Mouse (Mus musculus) left cerebral cortex, adult 11 months (tissue): ENCODE results near the gene Sdk1.

Experiments
- DNase-seq: peaks from one replicate; pipeline ENCODE4 v3.0.0; 2022; ENCODE audit warnings: low spot score

The Sdk1 gene

DNA sequence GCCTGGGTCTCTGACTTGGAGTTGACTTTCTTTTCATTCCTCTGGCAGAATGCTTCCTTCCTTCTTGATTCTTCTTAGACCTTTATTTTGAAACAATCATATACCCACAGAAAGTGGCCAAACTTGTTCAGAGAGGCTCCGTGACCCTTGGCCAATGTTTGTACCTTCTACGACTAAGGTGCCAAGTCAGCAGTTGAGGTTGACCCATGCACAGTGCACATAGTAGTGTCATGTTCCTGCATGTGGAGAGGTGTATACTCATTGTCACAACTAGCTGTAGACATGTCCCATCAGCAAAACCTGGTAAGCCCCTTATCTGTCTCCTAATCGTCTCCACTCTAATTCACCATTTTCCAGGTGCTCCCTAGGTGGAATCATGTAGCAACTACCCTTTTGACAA, 530.2 kb downstream of the Sdk1 start:
- no peak for DNase-seq

DNA sequence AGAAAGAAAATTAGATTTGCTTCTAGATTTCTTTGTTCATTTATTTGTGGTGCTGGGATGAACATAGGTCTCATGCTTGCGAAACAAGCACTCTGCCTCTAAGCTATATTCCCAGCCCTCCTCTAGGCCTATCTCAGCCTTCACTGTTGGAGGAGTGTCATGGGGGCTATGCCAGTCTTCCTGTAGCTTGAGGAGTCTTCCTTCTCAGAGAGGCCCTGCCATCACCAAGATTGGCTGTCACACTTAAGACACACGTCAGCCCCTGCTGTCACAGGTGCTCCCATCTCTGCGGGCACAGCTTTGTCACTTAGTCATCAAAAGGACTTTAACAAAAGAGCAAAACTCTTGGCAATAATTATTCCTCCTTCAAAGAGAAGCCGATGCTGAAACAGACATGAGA, 536.9 kb downstream of the Sdk1 start:
- DNase-seq: no peak

DNA sequence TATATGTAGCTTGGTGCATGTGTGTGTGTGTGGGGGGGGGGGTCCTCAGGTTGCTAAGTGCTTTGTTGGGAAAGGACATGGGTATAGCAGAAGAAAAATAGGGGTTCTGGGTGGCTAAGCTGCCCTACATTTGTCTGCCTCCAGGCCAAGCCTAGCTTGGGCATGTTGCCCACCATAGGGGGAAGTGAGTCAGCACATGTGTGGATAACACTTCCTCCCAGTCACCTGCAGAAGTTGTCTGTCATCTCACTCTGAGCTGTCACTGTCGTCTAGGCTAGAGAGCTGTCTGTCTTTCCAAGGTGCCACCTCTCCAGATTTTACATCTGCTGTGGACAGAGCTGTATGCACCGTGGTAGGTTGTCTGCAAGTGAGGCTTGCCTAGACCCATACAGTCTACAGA, 539.9 kb downstream of the Sdk1 start:
- DNase-seq: no peak

DNA sequence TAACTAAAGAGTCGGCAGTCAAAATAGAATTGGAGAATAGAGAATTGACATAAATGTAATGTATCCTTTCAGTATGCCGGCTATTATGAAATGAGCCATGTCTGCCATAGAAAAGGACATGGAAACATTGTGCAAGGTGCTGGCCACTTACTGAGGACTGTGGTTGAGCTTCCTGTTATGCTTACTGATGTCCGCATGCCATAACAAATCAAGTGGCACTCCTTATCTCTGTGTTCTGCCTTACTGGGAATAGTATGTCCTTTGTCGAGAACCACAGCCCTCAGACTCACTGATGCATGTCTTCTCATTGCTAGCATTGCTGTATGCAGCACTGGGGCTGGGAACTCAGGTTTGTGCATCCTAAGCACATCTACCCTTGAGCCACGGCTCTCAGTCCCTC, 541.0 kb downstream of the Sdk1 start:
- no peak for DNase-seq

DNA sequence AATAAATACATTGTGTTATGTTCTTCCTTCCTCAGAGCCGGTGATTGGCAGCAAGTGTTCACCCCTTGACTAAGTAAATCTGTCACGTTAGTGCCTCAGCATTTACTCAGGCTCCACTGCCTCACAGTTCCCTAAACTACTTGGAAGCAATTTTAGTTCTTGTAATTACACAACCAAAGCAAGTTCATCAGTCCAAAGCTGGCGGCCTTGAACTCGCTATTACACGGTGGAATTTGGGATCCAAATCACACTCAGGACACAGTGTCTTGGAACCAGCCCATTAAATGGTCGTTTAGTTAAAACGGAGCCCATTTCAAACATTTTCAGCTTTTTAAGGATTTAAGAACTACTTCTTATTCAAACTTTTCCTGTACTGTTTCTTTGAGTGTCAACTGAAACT, 542.2 kb downstream of the Sdk1 start:
- no peak for DNase-seq

DNA sequence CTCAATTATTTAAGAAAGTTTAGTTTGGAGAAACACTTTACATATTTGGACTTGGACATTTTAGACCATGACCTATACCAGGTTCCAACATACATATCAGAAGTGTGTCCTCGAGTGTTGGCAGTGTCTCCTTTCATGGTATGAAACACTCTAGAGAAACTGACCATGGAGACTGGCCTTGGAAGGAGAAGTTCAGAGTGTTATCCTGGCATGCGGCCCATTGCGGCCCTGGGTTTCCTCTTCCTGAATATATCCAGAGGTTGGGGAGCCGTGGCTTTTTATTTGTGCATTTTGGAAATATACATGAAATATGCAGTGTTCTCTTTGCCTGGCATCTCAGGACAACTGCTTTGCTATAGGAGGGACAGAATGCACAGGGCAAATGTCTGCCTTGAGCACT, 552.6 kb downstream of the Sdk1 start:
- no peak for DNase-seq

DNA sequence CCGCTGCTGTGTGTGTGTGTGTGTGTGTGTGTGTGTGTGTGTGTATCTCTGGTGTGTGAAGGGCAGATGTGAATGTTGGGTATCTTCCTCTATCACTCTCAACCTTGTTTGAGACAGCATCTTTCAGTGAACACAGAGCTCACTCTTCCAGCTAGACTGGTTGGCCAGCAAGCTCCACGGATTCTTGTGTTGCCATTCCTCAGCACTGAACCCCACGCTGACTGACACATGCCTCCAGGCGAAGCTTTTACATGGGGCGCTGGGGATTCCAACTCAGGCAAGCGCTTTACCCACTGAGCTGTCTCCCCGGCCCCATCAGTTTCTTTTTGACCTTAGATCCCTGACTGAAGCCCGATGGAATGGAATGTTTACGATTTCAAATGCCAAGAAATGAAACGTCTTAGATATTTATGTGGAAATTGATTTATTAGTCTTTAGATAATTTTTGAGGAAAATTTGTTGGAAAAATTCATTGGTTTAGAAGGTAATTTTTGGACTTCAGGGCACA, 582.6 kb downstream of the Sdk1 start:
- DNase-seq: no peak

DNA sequence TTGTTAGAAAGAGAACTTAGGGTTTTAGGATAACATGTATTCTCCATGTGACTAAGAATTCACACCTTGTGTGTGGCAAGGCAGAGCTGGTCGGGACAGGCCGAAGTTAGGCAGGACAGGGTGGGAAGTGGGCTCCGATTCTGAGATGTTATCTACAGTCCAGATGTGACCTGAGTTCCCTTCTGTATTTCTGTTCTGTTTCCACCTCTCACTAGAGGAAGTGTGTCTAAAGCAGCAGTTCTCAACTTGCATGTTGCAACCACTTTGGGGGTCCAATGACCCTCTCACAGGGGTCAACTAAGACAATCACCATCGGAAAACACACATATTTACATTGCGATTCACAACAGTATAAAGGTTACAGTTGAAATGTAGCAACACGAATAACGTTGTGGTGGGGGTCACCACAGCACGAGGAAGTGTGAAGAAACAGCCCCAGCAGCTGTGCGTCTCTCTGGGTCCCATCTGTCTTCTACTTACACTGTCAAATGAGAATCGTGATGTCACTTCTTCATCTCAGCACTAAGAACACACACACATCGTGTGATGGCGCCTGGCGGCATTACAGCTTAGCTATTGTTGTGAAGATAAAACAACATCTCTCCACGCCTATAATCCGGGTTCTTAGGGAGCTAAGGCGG, 583.6 kb downstream of the Sdk1 start:
- DNase-seq: no peak

DNA sequence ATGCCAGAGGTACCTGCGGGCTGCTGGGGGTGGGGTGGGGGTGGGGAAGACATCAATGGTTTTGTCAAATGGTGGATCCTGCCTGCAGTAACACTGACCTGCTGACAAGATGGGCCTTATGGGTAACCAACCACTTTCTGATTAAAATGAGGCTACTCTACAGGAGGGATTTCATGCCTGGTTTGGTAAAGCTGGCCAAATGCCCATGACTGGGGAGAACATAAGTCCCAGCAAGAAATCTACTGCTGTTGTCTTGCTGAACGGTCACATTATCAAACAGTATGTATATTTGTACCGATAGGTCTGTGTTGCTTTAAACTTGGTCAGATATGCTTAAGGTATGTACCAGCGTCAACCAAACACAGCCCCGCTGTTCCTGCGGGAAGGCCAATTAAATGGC, 594.3 kb downstream of the Sdk1 start:
- DNase-seq: no peak

DNA sequence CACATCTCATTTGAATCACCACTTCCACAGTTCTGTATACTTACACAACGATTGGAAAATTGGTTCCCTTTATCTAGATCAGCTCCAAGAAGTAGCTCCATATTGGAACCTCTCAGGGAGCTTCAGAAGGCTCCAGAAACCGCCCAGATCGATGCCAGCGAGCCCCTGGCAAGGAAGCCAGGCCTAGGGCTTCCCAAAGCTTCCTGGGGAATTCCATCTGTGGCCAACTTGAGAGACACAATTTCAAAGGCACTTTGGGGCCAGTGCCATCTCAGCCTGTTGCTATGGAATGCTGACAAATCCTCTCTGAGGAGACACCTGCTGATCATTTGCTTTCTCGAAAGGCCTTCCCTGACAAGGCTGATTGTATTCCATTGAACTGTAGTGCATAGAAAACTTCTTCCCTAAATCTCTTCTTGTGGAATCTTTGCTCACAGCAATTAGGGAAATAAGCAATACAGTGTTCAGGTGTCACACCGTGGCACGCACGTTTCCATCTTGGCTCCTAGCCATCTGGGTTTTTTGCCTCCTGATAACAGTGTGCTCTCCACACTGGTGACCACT, 595.7 kb downstream of the Sdk1 start:
- DNase-seq: no peak

DNA sequence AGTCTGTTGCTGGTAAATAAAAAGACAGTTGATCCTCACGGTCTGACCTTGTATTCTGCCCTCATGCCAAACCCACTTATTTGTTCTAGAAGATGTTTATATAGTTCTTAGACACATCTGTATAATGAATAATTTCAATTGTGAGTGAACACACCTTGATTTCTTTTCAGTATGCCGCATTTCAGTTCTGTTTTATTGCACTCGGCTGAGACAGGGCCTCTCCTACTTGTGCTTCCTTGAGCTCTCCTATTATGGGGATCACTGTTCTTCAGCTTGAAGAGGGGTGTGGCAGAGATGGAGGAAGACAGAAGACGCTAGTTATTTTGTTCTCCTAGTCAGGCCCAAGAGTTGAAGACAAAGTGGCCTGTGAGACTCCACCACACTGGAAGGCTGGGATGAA, 603.4 kb downstream of the Sdk1 start:
- DNase-seq: no peak

DNA sequence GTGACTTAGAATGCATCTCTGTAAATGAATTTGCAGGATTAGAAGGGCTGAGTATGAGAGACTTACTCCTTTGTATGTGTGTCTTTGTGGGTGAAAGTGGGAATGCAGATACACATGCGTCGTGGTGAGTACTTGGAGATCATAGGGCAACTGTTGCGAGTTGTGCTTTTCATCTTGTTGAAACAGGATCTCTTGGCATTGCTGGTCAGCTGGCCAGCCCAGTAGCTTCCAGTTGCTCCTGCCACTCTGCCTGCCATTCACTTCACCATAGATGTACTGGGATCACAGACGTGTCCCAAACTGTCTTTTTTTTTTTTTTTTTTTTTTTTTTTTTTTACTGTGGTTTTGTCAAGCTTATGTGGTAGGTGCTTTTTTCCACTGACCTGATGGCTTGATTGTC, 606.4 kb downstream of the Sdk1 start:
- no peak for DNase-seq

DNA sequence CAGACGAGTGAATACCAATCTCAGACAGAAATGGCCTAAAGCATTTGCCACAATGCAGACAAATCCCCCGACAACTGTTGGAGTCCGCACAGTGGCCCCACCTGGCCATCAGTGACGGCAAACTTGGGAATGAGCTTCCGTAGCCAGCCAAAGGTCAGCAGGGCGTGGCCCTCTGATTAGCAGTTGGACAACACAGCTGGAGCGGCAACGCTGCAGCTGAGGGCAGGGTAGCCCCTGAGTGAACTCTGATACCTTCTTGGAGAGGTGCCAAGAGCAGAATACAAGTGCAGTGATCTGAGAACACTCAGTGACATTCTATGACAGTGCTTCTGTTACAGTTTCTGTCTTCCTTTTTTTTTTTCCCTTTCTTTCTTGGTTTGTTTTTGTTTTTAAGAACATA, 610.9 kb downstream of the Sdk1 start:
- DNase-seq: no peak

DNA sequence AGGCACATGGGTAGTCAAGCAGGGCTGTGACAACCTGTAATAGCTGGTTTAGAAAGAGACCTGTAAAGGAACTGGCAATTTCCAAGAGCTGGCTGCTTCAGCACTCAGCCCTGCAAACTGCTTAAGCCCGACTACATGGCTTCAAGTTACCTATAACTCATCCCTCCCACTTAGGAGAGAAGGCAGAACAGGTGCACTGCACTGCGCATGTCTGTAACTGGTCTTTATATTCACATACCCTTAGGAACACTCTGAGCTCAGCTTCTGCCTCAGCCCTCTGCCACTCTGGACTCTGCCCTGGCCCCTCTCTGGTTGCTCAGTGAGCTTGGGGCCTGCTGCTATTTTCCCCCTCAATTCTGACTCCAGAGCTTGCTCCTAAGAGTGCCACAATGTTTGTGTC, 615.2 kb downstream of the Sdk1 start:
- no peak for DNase-seq

DNA sequence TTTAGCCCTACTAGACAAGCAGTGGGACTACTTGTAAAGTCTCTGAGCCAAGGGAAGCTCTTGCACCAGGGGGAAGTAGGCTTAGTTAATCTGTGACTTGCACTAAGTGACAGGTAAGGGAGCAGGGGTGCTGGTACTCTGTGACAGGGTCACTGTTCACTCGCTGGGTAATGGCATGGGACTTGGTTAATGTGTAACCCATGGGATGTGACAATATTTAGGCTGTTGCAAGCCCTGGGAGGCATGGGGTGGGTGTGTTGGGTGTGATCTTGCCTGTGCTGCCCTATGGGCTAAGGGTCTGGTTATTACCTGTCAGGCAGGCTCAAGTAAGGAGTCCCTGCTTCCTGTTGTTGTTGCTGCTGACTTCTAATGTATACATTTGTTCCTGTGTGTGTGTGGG, 616.5 kb downstream of the Sdk1 start:
- DNase-seq: no peak

DNA sequence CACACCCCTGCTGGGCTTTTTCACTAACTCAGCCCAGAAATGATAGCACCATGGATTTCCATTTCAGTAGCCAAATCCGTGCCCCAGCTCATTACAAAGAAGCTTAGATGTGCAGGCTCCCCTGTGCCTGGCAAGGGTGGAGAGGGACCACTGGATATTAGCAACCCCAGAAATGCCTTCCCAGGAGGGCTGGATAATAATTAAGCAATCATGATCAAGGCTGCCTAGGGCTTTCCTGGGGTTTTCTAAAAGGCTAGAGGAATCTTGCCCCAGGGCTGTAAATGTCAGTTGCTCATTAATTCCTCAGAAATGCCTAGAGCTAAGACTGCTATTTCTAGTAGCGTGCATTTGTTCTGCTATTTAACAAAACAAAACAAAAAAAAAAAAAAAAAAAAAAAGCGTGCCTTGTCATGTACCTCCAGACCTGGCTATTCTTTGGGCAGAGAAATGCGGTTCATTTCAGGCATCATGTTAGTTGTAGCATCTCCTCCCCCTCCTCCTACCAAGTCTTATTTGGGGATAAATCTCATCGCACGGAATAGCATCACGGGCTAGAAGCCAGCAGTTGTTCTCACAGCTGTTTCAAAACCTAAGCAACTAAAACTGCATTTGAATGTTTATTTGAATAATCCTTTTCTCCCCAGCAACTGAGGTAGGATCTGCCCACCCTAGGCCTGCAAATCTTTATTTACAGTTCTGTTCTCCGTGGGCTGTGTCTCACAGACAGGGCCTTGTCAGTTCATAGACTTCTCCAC, 617.3 kb downstream of the Sdk1 start:
- no peak for DNase-seq

DNA sequence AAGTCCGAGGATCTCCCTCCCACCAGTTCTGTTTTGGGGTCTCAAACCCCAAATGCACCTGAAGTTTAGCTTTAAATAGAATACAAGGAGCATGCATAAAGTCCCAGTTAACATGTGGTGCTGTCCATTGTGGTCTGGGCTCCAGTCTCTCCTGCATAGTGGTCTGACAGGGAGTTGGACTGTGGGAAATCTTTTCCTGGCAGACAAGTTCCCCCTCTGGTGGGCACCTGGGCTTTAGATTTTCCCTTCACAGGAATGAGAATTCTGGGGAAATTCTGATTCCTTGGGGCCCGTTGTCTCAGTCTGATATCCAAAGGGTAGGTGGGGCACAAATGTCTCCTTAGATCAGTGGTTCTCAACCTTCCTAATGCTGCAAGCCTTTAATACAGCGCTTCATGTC, 624.8 kb downstream of the Sdk1 start:
- no peak for DNase-seq

DNA sequence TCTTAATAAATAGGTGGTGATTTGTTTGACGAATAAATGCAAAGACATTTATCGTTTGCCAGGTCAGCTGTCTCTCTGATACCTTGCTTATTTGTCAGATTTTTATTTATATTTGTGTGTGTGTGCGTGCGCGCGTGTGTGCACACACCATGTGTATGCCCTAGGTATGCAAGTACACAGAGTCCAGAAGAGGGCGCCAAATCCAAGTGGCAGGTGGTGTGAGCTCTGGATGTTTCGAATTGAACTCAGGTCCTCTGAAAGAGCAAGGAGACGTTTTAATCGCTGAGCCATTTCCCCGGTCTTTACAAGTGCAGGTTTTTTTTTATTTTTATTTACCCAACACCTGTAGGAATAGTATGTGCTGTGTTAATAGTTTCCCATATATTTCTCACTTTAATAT, 632.5 kb downstream of the Sdk1 start:
- DNase-seq: no peak

DNA sequence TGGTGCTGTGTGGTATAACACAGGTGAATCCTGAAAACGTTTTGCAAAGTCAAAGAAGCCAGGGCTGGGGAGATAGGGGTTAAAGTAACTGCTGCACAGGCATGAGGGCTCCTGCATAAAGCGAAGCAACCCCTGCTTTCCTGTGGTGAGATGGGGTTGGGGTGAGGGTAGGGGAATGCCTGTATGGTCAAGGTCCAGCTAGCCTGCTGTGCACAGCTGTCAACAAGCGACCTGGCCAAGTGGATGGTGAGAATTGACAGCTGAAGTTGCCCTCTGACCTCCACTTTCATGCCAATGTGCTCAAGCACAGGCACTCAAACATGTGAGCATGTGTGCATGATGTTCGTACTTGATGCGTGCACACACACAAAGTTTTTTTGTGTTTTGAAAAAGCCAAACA, 639.4 kb downstream of the Sdk1 start:
- DNase-seq: no peak

DNA sequence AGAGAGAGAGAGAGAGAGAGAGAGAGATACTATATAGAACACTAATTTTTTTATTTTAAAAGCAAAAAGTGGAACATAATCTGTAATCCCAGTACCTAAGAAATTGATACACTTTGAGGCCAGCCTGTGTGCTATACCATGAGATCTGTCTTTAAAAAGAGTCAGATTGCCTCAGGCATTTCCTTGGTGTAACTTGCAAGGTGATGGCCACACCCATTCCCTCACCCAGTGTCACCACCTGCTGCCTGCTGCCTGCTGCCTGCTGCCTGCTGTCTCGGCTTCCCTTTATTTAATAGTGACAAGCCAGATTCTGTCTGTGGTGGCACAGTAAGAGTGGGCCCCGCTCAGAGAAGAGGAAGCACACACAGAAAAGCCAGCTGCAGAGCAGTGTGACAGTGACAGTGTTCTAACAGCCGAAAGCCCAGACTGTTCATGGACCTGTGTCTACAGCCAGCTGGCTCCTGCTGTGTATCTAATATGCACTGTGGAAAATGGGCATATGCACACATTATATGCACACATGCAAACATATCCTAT, 642.9 kb downstream of the Sdk1 start:
- no peak for DNase-seq

DNA sequence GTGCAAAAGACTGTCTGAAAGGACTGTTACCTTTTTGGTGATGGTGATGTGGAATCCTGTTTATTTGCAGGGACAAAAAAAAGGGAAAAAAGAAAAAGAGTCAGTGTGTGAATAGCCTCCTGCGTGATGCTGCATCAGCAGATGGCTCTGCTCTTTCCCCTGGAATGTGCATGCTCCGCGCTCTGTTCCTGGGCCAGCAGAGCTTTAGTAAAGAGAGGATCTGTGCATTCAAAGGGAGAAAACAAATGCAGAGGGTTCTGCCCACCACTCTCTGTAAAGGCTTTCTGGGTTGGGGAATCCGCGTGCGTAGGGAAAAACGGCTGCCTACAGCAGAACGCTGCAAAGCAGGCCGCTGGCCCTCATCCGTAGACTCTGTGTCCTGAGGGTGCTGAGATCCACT, 644.7 kb downstream of the Sdk1 start:
- no peak for DNase-seq

DNA sequence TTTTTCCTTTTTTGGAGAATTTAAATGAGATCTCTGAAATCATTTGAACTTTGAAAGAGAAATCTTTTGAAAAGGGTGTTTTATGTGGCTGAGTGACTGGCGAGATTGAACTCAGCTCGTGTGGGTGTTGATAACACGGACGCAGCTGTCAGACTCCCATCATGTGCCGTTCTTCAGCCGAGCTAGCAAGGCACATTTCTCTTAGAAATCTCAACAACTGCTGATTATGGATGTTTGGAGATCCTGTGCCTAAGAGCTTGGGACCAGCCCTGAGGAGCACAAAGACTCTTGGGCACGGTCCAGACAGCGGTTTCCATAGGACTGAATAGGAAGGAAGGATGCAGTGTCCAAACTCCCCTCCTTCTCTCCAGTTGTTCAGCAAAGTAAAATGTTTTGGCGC, 648.5 kb downstream of the Sdk1 start:
- DNase-seq: no peak

DNA sequence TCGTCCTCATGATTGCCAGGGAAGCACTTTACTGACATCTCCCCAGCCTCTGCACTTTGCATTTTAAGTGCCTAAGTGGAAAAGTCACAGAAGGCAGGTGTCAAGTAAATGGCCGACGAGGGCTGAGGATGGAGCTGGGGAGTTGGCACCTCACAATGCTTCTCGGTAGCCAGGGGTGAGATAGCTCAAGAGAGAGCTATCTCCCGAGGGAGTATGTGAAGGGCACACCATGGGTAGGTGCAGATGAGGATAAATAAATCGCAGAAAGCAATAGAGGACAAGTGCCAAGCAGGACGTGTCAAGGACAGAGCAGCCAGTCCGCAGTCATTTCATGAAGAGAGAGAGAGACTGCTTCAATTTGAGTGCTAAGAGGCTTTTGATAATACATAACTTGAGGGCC, 655.1 kb downstream of the Sdk1 start:
- DNase-seq: no peak
